19 mouse cellular contexts compared by ENCODE assay signal in genomic region chr15:97212501-97213477, GRCm38 (mm10). TPM values are rescaled to one million over a fixed set of nuclear protein-coding genes. Genes with fewer than 3 reads are reported as not detected.
DNase-seq lines count a peak whose midpoint lies in the region; ATAC-seq and TF ChIP-seq lines count a peak whose summit lies in the region.
"Had no signal": no experiment of that assay in that cellular context is flagged by ENCODE, and none has a peak within 500 bp of the region (broad histone marks: within the 10 kb centered on the region; RNA-seq: fewer than 3 reads in every experiment).

No protein-coding gene starts in this region.

- dilution Hi-C loops in CH12.LX (cut with MboI; ENCODE audit: extremely low pct_ligation_motif_present, extremely low pct_unique_long_range_greater_than_20kb, low sequenced_read_pairs) = no loop called here

- no peak; the same call in 1 of the 2 replicates for TF ChIP-seq RAD21 in CH12.LX (IDR thresholded peaks at IDR 0.05; ENCODE audit: low read depth, low read length)

- no peaks in the 10 kb centered on the region for H3K79me2 ChIP-seq in CH12.LX (replicated peaks; ENCODE audit: control insufficient read depth, extremely low read depth, insufficient read depth, poor library complexity, severe bottlenecking)

- ATAC-seq in megakaryocyte, adult 5-6 weeks (ENCODE audit: poor library complexity, severe bottlenecking) = peak; percentile 99
- ATAC-seq: forebrain, embryonic 16.5 days; hindbrain, postnatal 0 days had no signal

- in situ Hi-C loops in CH12.LX (cut with MboI; ENCODE audit: low pct_ligation_motif_present, low pct_unique_long_range_greater_than_20kb, low sequenced_read_pairs) = no loop called here

- peak; percentile 75 for TF ChIP-seq POLR2A in CH12.LX (IDR thresholded peaks at IDR 0.05; ENCODE audit: low read depth, low read length)
- no peak for TF ChIP-seq POLR2A in lung, adult 2 months (IDR thresholded peaks at IDR 0.05; ENCODE audit: borderline replicate concordance, extremely low read depth, low read depth, low read length)

- WGBS in lung, adult 2 months = 60% methylated on average over 17 of the region's 17 CpGs

- TF ChIP-seq CTCF in CH12.LX (conservative IDR thresholded peaks at IDR 0.05 in 1 of 2, IDR thresholded peaks at IDR 0.05 in 1 of 2; ENCODE audit: low read depth in 2 of 2, low read length in 2 of 2) = no peak
- TF ChIP-seq CTCF in lung, adult 2 months (IDR thresholded peaks at IDR 0.05; ENCODE audit: insufficient read depth, low read length) = no peak

- peaks cover 4 to 18% of the 10 kb centered on the region in 2 experiments; a peak in 3 of 4 replicates for H3K4me1 ChIP-seq in CH12.LX (ENCODE audit: control insufficient read depth in 1 of 2, insufficient read depth in 2 of 2)
- no peaks in the 10 kb centered on the region for H3K4me1 ChIP-seq in lung, adult 2 months (ENCODE audit: control insufficient read depth, insufficient read depth, low read length)
- H3K4me1 ChIP-seq: limb, embryonic 10.5 days; lung, embryonic 15.5 days had no signal

- TF ChIP-seq EP300 in CH12.LX (IDR thresholded peaks at IDR 0.05; ENCODE audit: low read length) = no peak

- peak; percentile 38 for DNase-seq in ovary, adult 18-20 months (ENCODE audit: low spot score)
- no peak for DNase-seq in ovary, postnatal 10 days (ENCODE audit: low spot score)
- DNase-seq in CH12.LX (ENCODE audit: extremely low read depth) = peak; percentile 85
- DNase-seq in liver = peak; percentile 24
- no peak for DNase-seq in cerebellum, postnatal 10 days
- no peak for DNase-seq in lung, adult 2 months
- no peak for DNase-seq in gastrocnemius, adult 8-10 months (ENCODE audit: low spot score in 2 of 2)
- DNase-seq: adrenal gland, adult 2 months; cerebellum, adult 18-20 months; gastrocnemius, postnatal 25 days; heart, postnatal 36 days; kidney, adult 8-10 months; right cerebral cortex, adult 18-20 months had no signal

- peak overlapping the region; percentile 92 for H3K27ac ChIP-seq in CH12.LX (ENCODE audit: insufficient read depth, low read depth)
- H3K27ac ChIP-seq: hindbrain, postnatal 0 days; limb, embryonic 10.5 days; lung, embryonic 15.5 days had no signal

- H3K4me2 ChIP-seq in CH12.LX (ENCODE audit: insufficient read depth, low read depth, poor library complexity, severe bottlenecking) = peak overlapping the region; percentile 32
- H3K4me2 ChIP-seq: heart, embryonic 11.5 days; lung, embryonic 15.5 days had no signal

- peaks cover 0 to 2% of the 10 kb centered on the region in 2 experiments for H3K36me3 ChIP-seq in CH12.LX (replicated peaks in 1 of 2; ENCODE audit: control insufficient read depth in 1 of 2, insufficient read depth in 1 of 2, low read length in 1 of 2)
- H3K36me3 ChIP-seq: limb, embryonic 10.5 days; lung, embryonic 15.5 days had no signal

- H3K27me3 ChIP-seq in CH12.LX (replicated peaks) = no peaks in the 10 kb centered on the region
- H3K27me3 ChIP-seq: lung, embryonic 15.5 days had no signal

- peak overlapping the region; percentile 59 to 76 (median 62) for H3K4me3 ChIP-seq in CH12.LX (replicated peaks in 1 of 3; ENCODE audit: low read depth in 2 of 3, low read length in 2 of 3, poor library complexity in 1 of 3)
- H3K4me3 ChIP-seq in lung, adult 2 months (replicated peaks; ENCODE audit: extremely low read depth, low read depth, low read length) = no peak overlapping the region
- H3K4me3 ChIP-seq: limb, embryonic 10.5 days; lung, embryonic 15.5 days had no signal

- peak overlapping the region; percentile 75 for H3K9ac ChIP-seq in CH12.LX (ENCODE audit: insufficient read depth, low read depth)
- H3K9ac ChIP-seq: lung, embryonic 15.5 days had no signal

- no peaks in the 10 kb centered on the region for H3K9me3 ChIP-seq in CH12.LX (replicated peaks; ENCODE audit: low read length)
- H3K9me3 ChIP-seq: limb, embryonic 10.5 days; lung, embryonic 15.5 days had no signal

TF ChIP-seq in CH12.LX, 34 proteins besides CTCF, POLR2A, EP300 and RAD21:
- TF ChIP-seq UBTF (IDR thresholded peaks at IDR 0.05; ENCODE audit: low read depth, low read length) = no peak
- TF ChIP-seq PAX5 (IDR thresholded peaks at IDR 0.05; ENCODE audit: low read length) = no peak
- TF ChIP-seq MAZ (IDR thresholded peaks at IDR 0.05; ENCODE audit: low read depth, low read length) = no peak
- TF ChIP-seq RCOR1 (conservative IDR thresholded peaks at IDR 0.05; ENCODE audit: low read depth, low read length) = no peak
- no peak; the same call in 1 of the 2 replicates for TF ChIP-seq BHLHE40 (IDR thresholded peaks at IDR 0.05; ENCODE audit: low read depth, low read length)
- TF ChIP-seq CHD1 (IDR thresholded peaks at IDR 0.05; ENCODE audit: low read depth, low read length) = no peak; the same call in 1 of the 2 replicates
- peak; percentile 57; the same call in 1 of the 2 replicates for TF ChIP-seq MAX (IDR thresholded peaks at IDR 0.05; ENCODE audit: low read length)
- TF ChIP-seq POLR2AphosphoS2 (IDR thresholded peaks at IDR 0.05; ENCODE audit: low read depth, low read length) = peak; percentile 41; the same call in 1 of the 2 replicates
- no peak for TF ChIP-seq SMC3 (IDR thresholded peaks at IDR 0.05; ENCODE audit: low read depth, low read length)
- no peak for TF ChIP-seq ZC3H11A (IDR thresholded peaks at IDR 0.05; ENCODE audit: low read depth, low read length)
- TF ChIP-seq E2F4 (IDR thresholded peaks at IDR 0.05; ENCODE audit: insufficient replicate concordance, low read depth, low read length) = no peak
- TF ChIP-seq JUN (IDR thresholded peaks at IDR 0.05; ENCODE audit: insufficient read depth, low read depth, low read length) = no peak
- TF ChIP-seq TCF12 (IDR thresholded peaks at IDR 0.05; ENCODE audit: low read depth, low read length) = peak; percentile 72
- TF ChIP-seq GABPA (IDR thresholded peaks at IDR 0.05; ENCODE audit: insufficient replicate concordance, low read depth, low read length) = no peak
- peak; percentile 40; the same call in 1 of the 2 replicates for TF ChIP-seq MXI1 (IDR thresholded peaks at IDR 0.05; ENCODE audit: low read depth, low read length)
- peak; percentile 40; the same call in 1 of the 2 replicates for TF ChIP-seq MEF2A (IDR thresholded peaks at IDR 0.05; ENCODE audit: borderline replicate concordance, low read depth, low read length)
- TF ChIP-seq CHD2 (IDR thresholded peaks at IDR 0.05; ENCODE audit: low read length) = peak; percentile 86
- no peak for TF ChIP-seq USF1 (IDR thresholded peaks at IDR 0.05; ENCODE audit: low read depth, low read length)
- TF ChIP-seq MAFK (IDR thresholded peaks at IDR 0.05; ENCODE audit: insufficient replicate concordance, low read length) = no peak
- 0 out of 2 replicates have a peak, but pooled peaks have one; percentile 16 for TF ChIP-seq ETS1 (conservative IDR thresholded peaks at IDR 0.05; ENCODE audit: low read depth, low read length)
- peak; percentile 81 for TF ChIP-seq NELFE (IDR thresholded peaks at IDR 0.05; ENCODE audit: low read depth, low read length)
- peak; percentile 46 for TF ChIP-seq SIN3A (IDR thresholded peaks at IDR 0.05; ENCODE audit: low read length)
- no peak for TF ChIP-seq ZKSCAN1 (IDR thresholded peaks at IDR 0.05; ENCODE audit: borderline replicate concordance, low read depth, low read length)
- TF ChIP-seq TBP (conservative IDR thresholded peaks at IDR 0.05; ENCODE audit: low read depth, low read length) = peak; percentile 78
- TF ChIP-seq ZNF384 (IDR thresholded peaks at IDR 0.05; ENCODE audit: low read depth, low read length) = no peak
- TF ChIP-seq NRF1 (IDR thresholded peaks at IDR 0.05; ENCODE audit: low read depth, low read length) = no peak
- peak; percentile 40; the same call in 1 of the 2 replicates for TF ChIP-seq JUND (conservative IDR thresholded peaks at IDR 0.05; ENCODE audit: low read depth, low read length)
- peak; percentile 20; the same call in 1 of the 2 replicates for TF ChIP-seq ZMIZ1 (IDR thresholded peaks at IDR 0.05; ENCODE audit: low read depth, low read length)
- peak; percentile 61; the same call in 1 of the 2 replicates for TF ChIP-seq MYC (IDR thresholded peaks at IDR 0.05; ENCODE audit: low read depth, low read length)
- 0 out of 2 replicates have a peak, but pooled peaks have one; percentile 13 for TF ChIP-seq HCFC1 (IDR thresholded peaks at IDR 0.05; ENCODE audit: low read depth, low read length)
- TF ChIP-seq IRF4 (IDR thresholded peaks at IDR 0.05; ENCODE audit: low read depth, low read length) = no peak; the same call in 1 of the 2 replicates
- TF ChIP-seq USF2 (conservative IDR thresholded peaks at IDR 0.05; ENCODE audit: low read depth, low read length) = no peak
- peak; percentile 56 for TF ChIP-seq ELF1 (IDR thresholded peaks at IDR 0.05; ENCODE audit: low read depth, low read length)
TF ChIP-seq in CH12.LX: peak in this region for 15.

RNA-seq across cellular contexts. Expression of gene Pced1b, which starts 34.1 kb away (rescaled TPM):
- total RNA-seq in CH12.LX (2012; rRNA removed) = 16.3 and 21.1 TPM in 2 replicates
- total RNA-seq in CH12.LX (2014; rRNA removed) = 9.9 and 12.3 TPM in 2 replicates
- polyA plus RNA-seq in CH12.LX (2012; ENCODE audit: insufficient read length, low read depth) = 40.5 and 44.2 TPM in 2 replicates
- total RNA-seq in megakaryocyte, adult 5-6 weeks (2015) = 20.1 and 23.2 TPM in 2 replicates
- total RNA-seq in megakaryocyte, adult 5-6 weeks (2017) = 3.2 and 5.8 TPM in 2 replicates
- polyA plus RNA-seq in lung, adult 2 months (2012; rRNA removed) = 19.8 and 24.8 TPM in 2 replicates
- total RNA-seq in gastrocnemius, adult 8-10 months (2022) = 1 to 10 TPM in 1 of 4 experiments, under 1 TPM in 3; 0.51 to 1.6 (median 0.81) TPM

RNA-seq across cellular contexts. Expression of gene Amigo2, which starts 34.3 kb away (rescaled TPM):
- total RNA-seq in CH12.LX (2012; rRNA removed) (17.1 and 19.1 TPM in 2 replicates), CH12.LX (2014; rRNA removed) (23.0 and 23.7 TPM in 2 replicates)
- 6.0 and 6.4 TPM in 2 replicates for polyA plus RNA-seq in CH12.LX (2012; ENCODE audit: insufficient read length, low read depth)
- 0.27 and 0.84 TPM in 2 replicates for total RNA-seq in megakaryocyte, adult 5-6 weeks (2015)
- total RNA-seq in megakaryocyte, adult 5-6 weeks (2017) = 0.07 TPM in 1 of 2 replicates, not detected in the other
- 4.2 and 4.9 TPM in 2 replicates for polyA plus RNA-seq in lung, adult 2 months (2012; rRNA removed)
- total RNA-seq in gastrocnemius, adult 8-10 months (2022) = 1 to 10 TPM in 3 of 4 experiments, under 1 TPM in 1; 0.82 to 1.9 (median 1.7) TPM

Comparison
In these comparisons a context has a peak if more than half of its experiments do, and no peak if none do; other contexts are left out.
1. DNase-seq: peak in ovary, adult 18-20 months (single experiment), CH12.LX (single experiment) and liver (single experiment); none in ovary, postnatal 10 days (single experiment), cerebellum, postnatal 10 days (0 of 2), lung, adult 2 months (single experiment) and gastrocnemius, adult 8-10 months (0 of 2).
2. RNA of gene Amigo2, which starts 34.3 kb away (total RNA-seq): 17.1 to 23.7 TPM in CH12.LX; 0.82 to 1.9 TPM in gastrocnemius, adult 8-10 months and 0.07 to 0.84 TPM in megakaryocyte, adult 5-6 weeks; every median in the first group is over 4 times any median in the second.